In the genomic region with DNA sequence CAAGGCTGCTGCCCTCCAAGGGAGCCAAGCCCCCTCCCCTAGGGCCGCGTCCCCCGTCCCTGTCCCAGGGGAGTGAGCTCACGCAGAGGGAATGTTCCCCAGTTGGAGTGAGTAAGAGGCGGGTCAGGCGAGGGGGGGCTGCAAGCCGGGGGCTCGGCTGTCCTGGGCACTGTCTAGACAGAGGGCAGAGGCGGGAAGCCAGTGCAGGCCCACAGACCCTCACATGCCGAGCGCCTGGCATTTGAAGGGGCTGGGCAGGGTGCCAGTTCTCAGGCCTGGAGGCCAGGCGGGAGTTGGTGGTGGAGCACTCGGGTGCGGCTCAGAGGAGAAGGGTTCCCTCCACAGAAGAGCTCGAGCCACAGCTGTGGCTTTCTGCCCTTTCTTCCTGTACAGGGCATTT, we compare ENCODE assay signal across 9 mouse cellular contexts. TPM values are rescaled to one million over a fixed set of nuclear protein-coding genes. Genes with fewer than 3 reads are reported as not detected.
A peak's percentile ranks its signal among the peaks of the same experiment; 100 is the strongest.
DNase-seq lines count a peak whose midpoint lies in the region; ATAC-seq and TF ChIP-seq lines count a peak whose summit lies in the region.
"Had no signal": no experiment of that assay in that cellular context is flagged by ENCODE, and none has a peak within 500 bp of the region (broad histone marks: within the 10 kb centered on the region; RNA-seq: fewer than 3 reads in every experiment).

No protein-coding gene starts in this region.

- H3K9me3 ChIP-seq in kidney, embryonic 14.5 days (ENCODE audit: control insufficient read depth, low read length): no peaks in the 10 kb centered on the region
- H3K9me3 ChIP-seq in heart, postnatal 0 days (replicated peaks; ENCODE audit: control insufficient read depth, low read length): no peaks in the 10 kb centered on the region; the same call in 1 of the 2 replicates
- no peaks in the 10 kb centered on the region; the same call in 1 of the 2 replicates for H3K9me3 ChIP-seq in lung, embryonic 14.5 days (ENCODE audit: low read depth, low read length)

- H3K4me1 ChIP-seq in kidney, embryonic 14.5 days (ENCODE audit: control insufficient read depth, insufficient read depth, low read length): peaks cover 21% of the 10 kb centered on the region
- H3K4me1 ChIP-seq in heart, postnatal 0 days (ENCODE audit: control insufficient read depth, insufficient read depth): peaks cover 7% of the 10 kb centered on the region
- H3K4me1 ChIP-seq in lung, embryonic 14.5 days (ENCODE audit: insufficient read depth): peaks cover 11% of the 10 kb centered on the region

- TF ChIP-seq EP300 in heart, postnatal 0 days (IDR thresholded peaks at IDR 0.05; ENCODE audit: low read depth): no peak

- peaks cover 8% of the 10 kb centered on the region; the same call in 1 of the 2 replicates for H3K27me3 ChIP-seq in kidney, embryonic 14.5 days (ENCODE audit: control insufficient read depth, insufficient read depth, low read length)
- H3K27me3 ChIP-seq in heart, postnatal 0 days (ENCODE audit: control insufficient read depth, insufficient read depth, low read length): peaks cover 13% of the 10 kb centered on the region
- peaks cover 12% of the 10 kb centered on the region for H3K27me3 ChIP-seq in lung, embryonic 14.5 days (ENCODE audit: insufficient read depth, low read length)

- H3K9ac ChIP-seq in kidney, embryonic 14.5 days (ENCODE audit: low read depth, low read length): peak overlapping the region; percentile 28; the same call in 1 of the 2 replicates
- no peak overlapping the region for H3K9ac ChIP-seq in heart, postnatal 0 days (replicated peaks; ENCODE audit: low read depth, low read length)
- peak overlapping the region; percentile 67 for H3K9ac ChIP-seq in lung, embryonic 14.5 days

- no peak for DNase-seq in kidney, adult 11 months
- DNase-seq in cerebellum, postnatal 10 days: peak; percentile 82 to 88
- DNase-seq in heart, postnatal 0 days (ENCODE audit: low spot score): peak; percentile 69
- peak; percentile 81 for DNase-seq in lung, embryonic 14.5 days
- DNase-seq in urinary bladder, postnatal 36 days (ENCODE audit: low spot score in 2 of 2): peak; percentile 25 to 43
- DNase-seq in frontal cortex, adult 2 months (ENCODE audit: extremely low spot score in 1 of 2, low spot score in 1 of 2): no peak

- H3K4me2 ChIP-seq in kidney, embryonic 14.5 days (replicated peaks; ENCODE audit: low read depth, low read length): peak overlapping the region; percentile 72
- peak overlapping the region; percentile 55; the same call in 1 of the 2 replicates for H3K4me2 ChIP-seq in heart, postnatal 0 days (ENCODE audit: low read depth, low read length)
- H3K4me2 ChIP-seq in lung, embryonic 14.5 days: peak overlapping the region; percentile 83

- H3K4me3 ChIP-seq in kidney, embryonic 14.5 days (ENCODE audit: low read length): peak overlapping the region; percentile 53; the same call in 1 of the 2 replicates
- peak overlapping the region; percentile 33 for H3K4me3 ChIP-seq in heart, postnatal 0 days (ENCODE audit: low read depth, low read length)
- H3K4me3 ChIP-seq in lung, embryonic 14.5 days (ENCODE audit: low read depth, low read length): peak overlapping the region; percentile 50

- TF ChIP-seq CTCF in heart, postnatal 0 days (IDR thresholded peaks at IDR 0.05; ENCODE audit: low read depth): no peak
- TF ChIP-seq CTCF in lung, embryonic 14.5 days (IDR thresholded peaks at IDR 0.05; ENCODE audit: low read depth): no peak

- no peak for ATAC-seq in kidney, embryonic 14.5 days (ENCODE audit: low FRiP score, low TSS enrichment)
- peak; percentile 68 for ATAC-seq in heart, postnatal 0 days (ENCODE audit: insufficient read depth, low read depth)
- ATAC-seq in lung, embryonic 14.5 days (ENCODE audit: insufficient read depth): peak; percentile 15; the same call in 1 of the 2 replicates
- no peak for ATAC-seq in inflammation-experienced regulatory T-cells, adult 6 months

- H3K27ac ChIP-seq in kidney, embryonic 14.5 days (ENCODE audit: low read depth, low read length): no peak overlapping the region
- H3K27ac ChIP-seq in heart, postnatal 0 days (ENCODE audit: low read depth): peak overlapping the region; percentile 32; the same call in 1 of the 2 replicates
- peak overlapping the region; percentile 60; the same call in 1 of the 2 replicates for H3K27ac ChIP-seq in lung, embryonic 14.5 days (ENCODE audit: low read depth)

- no peaks in the 10 kb centered on the region for H3K36me3 ChIP-seq in kidney, embryonic 14.5 days (ENCODE audit: control insufficient read depth, insufficient read depth, low read length)
- no peaks in the 10 kb centered on the region for H3K36me3 ChIP-seq in heart, postnatal 0 days (replicated peaks; ENCODE audit: control insufficient read depth, insufficient read depth, low read length)
- H3K36me3 ChIP-seq in lung, embryonic 14.5 days (ENCODE audit: insufficient read depth): no peaks in the 10 kb centered on the region

- WGBS in kidney, embryonic 14.5 days: 15% methylated on average over 15 of the region's 15 CpGs
- WGBS in heart, postnatal 0 days: 2% methylated on average over 15 of the region's 15 CpGs
- 8% methylated on average over 15 of the region's 15 CpGs for WGBS in lung, embryonic 14.5 days

RNA-seq across cellular contexts. Expression of gene Fstl3, which starts 0.9 kb away (rescaled TPM):
- 4.9 and 8.2 TPM in 2 replicates for polyA plus RNA-seq in kidney, embryonic 14.5 days (2014; fragmentation: Nextera tagmentation; extraction: Ambion mirVana)
- 21.4 and 28.0 TPM in 2 replicates for total RNA-seq in heart, postnatal 0 days (2014; rRNA removed; ENCODE audit: low replicate concordance)
- 13.2 and 13.7 TPM in 2 replicates for polyA plus RNA-seq in heart, postnatal 0 days (2015; fragmentation: Nextera tagmentation; extraction: Ambion mirVana)
- polyA plus RNA-seq in lung, embryonic 14.5 days (2014; fragmentation: Nextera tagmentation; extraction: Ambion mirVana): 12.2 and 12.4 TPM in 2 replicates
- polyA plus RNA-seq in frontal cortex, adult 2 months (2012; rRNA removed): 5.6 and 7.0 TPM in 2 replicates
- 1 to 10 TPM in 1 of 3 experiments, under 1 TPM in 1, not detected in 1; 0.21 to 1.2 TPM for polyA plus RNA-seq in inflammation-experienced regulatory T-cells, adult 6 months (2017; shearing (Covaris generic))

RNA-seq across cellular contexts. Expression of gene Rnf126, which starts 11.3 kb away (rescaled TPM):
- polyA plus RNA-seq in kidney, embryonic 14.5 days (2014; fragmentation: Nextera tagmentation; extraction: Ambion mirVana): 95.9 and 104 TPM in 2 replicates
- total RNA-seq in heart, postnatal 0 days (2014; rRNA removed; ENCODE audit: low replicate concordance): 38.6 and 67.5 TPM in 2 replicates
- polyA plus RNA-seq in heart, postnatal 0 days (2015; fragmentation: Nextera tagmentation; extraction: Ambion mirVana): 35.9 and 37.6 TPM in 2 replicates
- polyA plus RNA-seq in lung, embryonic 14.5 days (2014; fragmentation: Nextera tagmentation; extraction: Ambion mirVana): 107 and 123 TPM in 2 replicates
- 140 and 166 TPM in 2 replicates for polyA plus RNA-seq in frontal cortex, adult 2 months (2012; rRNA removed)
- 1 to 10 TPM; 2.1 to 2.8 (median 2.7) TPM for polyA plus RNA-seq in inflammation-experienced regulatory T-cells, adult 6 months (2017; shearing (Covaris generic))

RNA-seq across cellular contexts. Expression of gene Prss57, which starts 12.8 kb away (rescaled TPM):
- not detected in 2 replicates for polyA plus RNA-seq in kidney, embryonic 14.5 days (2014; fragmentation: Nextera tagmentation; extraction: Ambion mirVana)
- 1.3 and 1.4 TPM in 2 replicates for total RNA-seq in heart, postnatal 0 days (2014; rRNA removed; ENCODE audit: low replicate concordance)
- not detected in 2 replicates for polyA plus RNA-seq in heart, postnatal 0 days (2015; fragmentation: Nextera tagmentation; extraction: Ambion mirVana)
- 0.11 TPM in 1 of 2 replicates, not detected in the other for polyA plus RNA-seq in lung, embryonic 14.5 days (2014; fragmentation: Nextera tagmentation; extraction: Ambion mirVana)
- polyA plus RNA-seq in frontal cortex, adult 2 months (2012; rRNA removed): 1.00 and 1.1 TPM in 2 replicates
- 1 to 10 TPM in 1 of 3 experiments, under 1 TPM in 1, not detected in 1; 0.57 to 1.1 TPM for polyA plus RNA-seq in inflammation-experienced regulatory T-cells, adult 6 months (2017; shearing (Covaris generic))
- total RNA-seq: heart, postnatal 36 days had no signal

RNA-seq across cellular contexts. Expression of gene Palm, which starts 15.4 kb away (rescaled TPM):
- 101 and 136 TPM in 2 replicates for polyA plus RNA-seq in kidney, embryonic 14.5 days (2014; fragmentation: Nextera tagmentation; extraction: Ambion mirVana)
- total RNA-seq in heart, postnatal 0 days (2014; rRNA removed; ENCODE audit: low replicate concordance): 31.2 and 52.3 TPM in 2 replicates
- polyA plus RNA-seq in heart, postnatal 0 days (2015; fragmentation: Nextera tagmentation; extraction: Ambion mirVana): 39.8 and 44.0 TPM in 2 replicates
- polyA plus RNA-seq in lung, embryonic 14.5 days (2014; fragmentation: Nextera tagmentation; extraction: Ambion mirVana): 68.1 and 72.4 TPM in 2 replicates
- polyA plus RNA-seq in frontal cortex, adult 2 months (2012; rRNA removed): 325 and 370 TPM in 2 replicates
- polyA plus RNA-seq in inflammation-experienced regulatory T-cells, adult 6 months (2017; shearing (Covaris generic)): under 1 TPM in 1 of 3 experiments, not detected in 2; 0.43 TPM

RNA-seq across cellular contexts. Expression of gene Fgf22, which starts 23.1 kb away (rescaled TPM):
- polyA plus RNA-seq in kidney, embryonic 14.5 days (2014; fragmentation: Nextera tagmentation; extraction: Ambion mirVana): 0.11 and 0.61 TPM in 2 replicates
- total RNA-seq in heart, postnatal 0 days (2014; rRNA removed; ENCODE audit: low replicate concordance): not detected in 2 replicates
- polyA plus RNA-seq in heart, postnatal 0 days (2015; fragmentation: Nextera tagmentation; extraction: Ambion mirVana): 0.14 TPM in 1 of 2 replicates, not detected in the other
- 0.30 and 0.41 TPM in 2 replicates for polyA plus RNA-seq in lung, embryonic 14.5 days (2014; fragmentation: Nextera tagmentation; extraction: Ambion mirVana)
- polyA plus RNA-seq in frontal cortex, adult 2 months (2012; rRNA removed): 6.2 and 6.9 TPM in 2 replicates
- polyA plus RNA-seq in inflammation-experienced regulatory T-cells, adult 6 months (2017; shearing (Covaris generic)): under 1 TPM in 1 of 3 experiments, not detected in 2; 0.24 TPM
- total RNA-seq: heart, postnatal 36 days had no signal

Comparison
In these comparisons a context has a peak if more than half of its experiments do, and no peak if none do; other contexts are left out.
1. ATAC-seq: peak in heart, postnatal 0 days (single experiment) and lung, embryonic 14.5 days (single experiment); none in kidney, embryonic 14.5 days (single experiment) and inflammation-experienced regulatory T-cells, adult 6 months (single experiment).
2. DNase-seq: peak in cerebellum, postnatal 10 days (2 of 2), heart, postnatal 0 days (single experiment), lung, embryonic 14.5 days (single experiment) and urinary bladder, postnatal 36 days (2 of 2); none in kidney, adult 11 months (single experiment) and frontal cortex, adult 2 months (0 of 2).
3. Peak in every context shown above with its lines, with median percentiles within 50 percentile points of each other: H3K4me2 ChIP-seq and H3K4me3 ChIP-seq.